Mouse (Mus musculus) liver, embryonic 11.5 days (tissue): ENCODE data around the gene Gpr37. TPM values are rescaled to one million over a fixed set of nuclear protein-coding genes. Genes with fewer than 3 reads are reported as not detected.

Source experiments
- ATAC-seq: fragments of 200-750 bp; cut with Nextera tagmentation; replicated peaks from 2 replicates; pipeline ENCODE4 v1.8.0; 2017; ENCODE audit warnings: moderate number of reproducible peaks, mild to moderate bottlenecking, moderate TSS enrichment, moderate library complexity; ENCODE audit not compliant: low FRiP score
- DNase-seq: peaks from one replicate; pipeline ENCODE4 v3.0.0-alpha.2; 2017; ENCODE audit warnings: low spot score
- H3K27ac ChIP-seq: fragments of 300-500 bp; sonication (generic); 2 replicates; pipeline ENCODE4 v1.5.1; 2014; ENCODE audit warnings: mild to moderate bottlenecking, low read depth, low read length, control low read depth
- H3K27me3 ChIP-seq: fragments of 300-500 bp; sonication (generic); replicated peaks from 2 replicates; pipeline ENCODE4 v1.6.1; 2014; ENCODE audit warnings: low read length, mixed read lengths; ENCODE audit not compliant: control insufficient read depth, insufficient read depth
- H3K36me3 ChIP-seq: fragments of 300-500 bp; sonication (generic); 2 replicates; pipeline ENCODE4 v1.6.1; 2014; ENCODE audit warnings: mild to moderate bottlenecking, low read length, moderate library complexity, mixed read lengths; ENCODE audit not compliant: control insufficient read depth, insufficient read depth
- H3K4me1 ChIP-seq: fragments of 300-500 bp; sonication (generic); replicated peaks from 2 replicates; pipeline ENCODE4 v1.6.1; 2014; ENCODE audit warnings: low read length, mixed read lengths; ENCODE audit not compliant: control insufficient read depth, insufficient read depth
- H3K4me2 ChIP-seq: fragments of 300-500 bp; sonication (generic); 2 replicates; pipeline ENCODE4 v1.6.1; 2014; ENCODE audit warnings: mild to moderate bottlenecking, control low read depth, moderate library complexity
- H3K4me3 ChIP-seq: fragments of 300-500 bp; sonication (generic); 2 replicates; pipeline ENCODE4 v1.5.1; 2014; ENCODE audit warnings: low read depth, low read length, control low read depth
- H3K9ac ChIP-seq: fragments of 300-500 bp; sonication (generic); 2 replicates; pipeline ENCODE4 v1.6.1; 2014; ENCODE audit warnings: low read depth, low read length, control low read depth
- H3K9me3 ChIP-seq: fragments of 300-500 bp; sonication (generic); 2 replicates; pipeline ENCODE4 v1.6.1; 2016; ENCODE audit warnings: low read length, inconsistent platforms, mixed read lengths; ENCODE audit not compliant: control insufficient read depth
- WGBS: fragments of 180-500 bp; shearing (Covaris S2); extraction: QIAGEN DNeasy Blood & Tissue Kit; methylation state at CpG from one replicate; pipeline ENCODE4 v1.1.7; 2014; 5-methylcytosine and 5-hydroxymethylcytosine counted together
- polyA plus RNA-seq: library from polyadenylated mRNA; unstranded; fragments of >200 nt; fragmentation: Nextera tagmentation; extraction: Ambion mirVana; gene quantifications from 2 replicates; pipeline ENCODE4 v1.2.1, GENCODE M21; 2014

Gene Gpr37
- polyA plus RNA-seq: 0.10 and 0.14 TPM in 2 replicates

GRCm38 (mm10) chr6:25690629-25691028, at the start of gene Gpr37:
Gene Gpr37 (minus strand): TSS chr6:25690729.
- Histone ChIP-seq H3K36me3 (no peaks in the 10 kb centered on the region), H3K27me3 (peaks cover 24% of the 10 kb centered on the region), H3K4me1 (no peaks in the 10 kb centered on the region), H3K27ac (no peak within 1 kb of the TSS), H3K9me3 (no peaks in the 10 kb centered on the region), H3K4me3 (peak within 1 kb of the TSS; percentile 50), H3K4me2 (peak within 1 kb of the TSS; percentile 83), H3K9ac (peak within 1 kb of the TSS; percentile 14; the same call in 1 of the 2 replicates)
- WGBS: 34% methylated on average over 7 of the region's 7 CpGs
- ATAC-seq: no peak
- no peak for DNase-seq

- ATAC-seq: no peak
- DNase-seq: no peak
- Histone ChIP-seq H3K4me3 (no peak overlapping the region), H3K27ac (no peak overlapping the region), H3K4me2 (no peak overlapping the region), H3K9me3 (no peaks in the 10 kb centered on the region), H3K36me3 (no peaks in the 10 kb centered on the region), H3K27me3 (no peaks in the 10 kb centered on the region), H3K4me1 (no peaks in the 10 kb centered on the region), H3K9ac (no peak overlapping the region)
Measured at GRCm38 (mm10) chr6:25736533-25736932, 46.0 kb upstream of the Gpr37 start.

GRCm38 (mm10) chr6:25726560-25726959, 36.0 kb upstream of the Gpr37 start:
- Histone ChIP-seq H3K4me2 (no peak overlapping the region), H3K9me3 (no peaks in the 10 kb centered on the region), H3K36me3 (no peaks in the 10 kb centered on the region), H3K27ac (no peak overlapping the region), H3K4me1 (no peaks in the 10 kb centered on the region), H3K27me3 (no peaks in the 10 kb centered on the region), H3K9ac (no peak overlapping the region), H3K4me3 (no peak overlapping the region)
- 75% methylated on average over 1 of the region's 1 CpGs for WGBS
- ATAC-seq (no peak), DNase-seq (no peak)

GRCm38 (mm10) chr6:25710601-25711000, 20.1 kb upstream of the Gpr37 start:
- Histone ChIP-seq H3K36me3 (no peaks in the 10 kb centered on the region), H3K4me3 (no peak overlapping the region), H3K27me3 (no peaks in the 10 kb centered on the region), H3K4me2 (no peak overlapping the region), H3K9ac (no peak overlapping the region), H3K9me3 (no peaks in the 10 kb centered on the region), H3K27ac (no peak overlapping the region), H3K4me1 (no peaks in the 10 kb centered on the region)
- ATAC-seq (no peak), DNase-seq (no peak)
- WGBS: 28% methylated on average over 2 of the region's 2 CpGs

GRCm38 (mm10) chr6:25709250-25709895, 18.8 kb upstream of the Gpr37 start:
- no peak for DNase-seq
- no peak overlapping the region for H3K9ac ChIP-seq
- H3K4me2 ChIP-seq: no peak overlapping the region
- no peak overlapping the region for H3K4me3 ChIP-seq
- no peak for ATAC-seq
- no peaks in the 10 kb centered on the region for H3K4me1 ChIP-seq
- H3K27me3 ChIP-seq: no peaks in the 10 kb centered on the region
- H3K9me3 ChIP-seq: no peaks in the 10 kb centered on the region
- H3K36me3 ChIP-seq: no peaks in the 10 kb centered on the region
- 57% methylated on average over 6 of the region's 6 CpGs for WGBS
- H3K27ac ChIP-seq: no peak overlapping the region

GRCm38 (mm10) chr6:25699956-25700355, 9.4 kb upstream of the Gpr37 start:
- DNase-seq (no peak), ATAC-seq (no peak)
- Histone ChIP-seq H3K27me3 (no peaks in the 10 kb centered on the region), H3K36me3 (no peaks in the 10 kb centered on the region), H3K4me2 (no peak overlapping the region), H3K27ac (no peak overlapping the region), H3K9me3 (no peaks in the 10 kb centered on the region), H3K9ac (no peak overlapping the region), H3K4me1 (no peaks in the 10 kb centered on the region), H3K4me3 (no peak overlapping the region)
- WGBS: 43% methylated on average over 2 of the region's 2 CpGs

GRCm38 (mm10) chr6:25690284-25690605, 284 bp downstream of the Gpr37 start:
- ATAC-seq: peak; percentile 56
- Histone ChIP-seq H3K9ac (no peak overlapping the region), H3K36me3 (no peaks in the 10 kb centered on the region), H3K4me1 (no peaks in the 10 kb centered on the region), H3K4me2 (peak overlapping the region; percentile 83), H3K27me3 (peaks cover 24% of the 10 kb centered on the region), H3K27ac (no peak overlapping the region), H3K9me3 (no peaks in the 10 kb centered on the region), H3K4me3 (peak overlapping the region; percentile 50)
- WGBS: 2% methylated on average over 5 of the region's 5 CpGs
- peak; percentile 33 for DNase-seq

GRCm38 (mm10) chr6:25689520-25690283, 827 bp downstream of the Gpr37 start:
- Histone ChIP-seq H3K4me2 (peak overlapping the region; percentile 83), H3K27ac (no peak overlapping the region), H3K27me3 (peaks cover 24% of the 10 kb centered on the region), H3K4me1 (no peaks in the 10 kb centered on the region), H3K9me3 (no peaks in the 10 kb centered on the region), H3K9ac (peak overlapping the region; percentile 14; the same call in 1 of the 2 replicates), H3K36me3 (no peaks in the 10 kb centered on the region), H3K4me3 (peak overlapping the region; percentile 50)
- ATAC-seq (peak; percentile 65), DNase-seq (peak; percentile 45)
- WGBS: under 1% methylated on average over 43 of the region's 43 CpGs
